Mouse (Mus musculus) ES-Bruce4 (cell line): ENCODE measurements at regions not wholly inside any gene's neighbourhood (a gene's known extent, or its start where the extent isn't known, plus 50 kb on each side); places are given as distances from the start of the nearest gene placed in this dataset.

ENCODE experiments used
- CTCF ChIP-seq: IDR thresholded peaks from one replicate; pipeline ENCODE4 v1.8.1; 2011; ENCODE audit warnings: low read depth, low read length
- EP300 ChIP-seq: IDR thresholded peaks from 2 replicates; pipeline ENCODE4 v1.6.1; 2011; ENCODE audit warnings: low read depth, low read length; ENCODE audit not compliant: insufficient read depth
- POLR2A ChIP-seq: IDR thresholded peaks from one replicate; pipeline ENCODE4 v1.8.1; 2011; ENCODE audit warnings: low read length; ENCODE audit not compliant: insufficient read depth

DNA sequence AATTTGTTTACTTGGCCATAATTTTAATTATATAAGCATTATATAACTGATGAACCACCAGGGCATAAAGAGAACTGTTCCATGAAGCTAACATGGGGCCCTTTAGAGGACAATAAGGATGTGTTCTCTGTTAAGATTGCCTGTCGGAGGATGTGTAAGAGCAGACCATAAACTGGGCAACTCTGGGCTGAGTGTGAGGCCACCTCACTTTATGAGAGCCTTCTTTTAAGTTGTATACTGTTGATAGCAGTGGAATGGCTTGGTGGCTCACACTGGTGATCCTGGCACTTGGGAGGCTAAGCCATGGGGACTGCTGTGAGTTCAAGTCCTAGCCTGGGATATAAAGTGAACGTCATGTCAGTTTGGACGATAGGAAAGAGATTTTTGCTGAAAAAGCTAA, 227.3 kb upstream of the Krr1 start:
- TF ChIP-seq CTCF = no peak
- no peak for TF ChIP-seq POLR2A
- no peak for TF ChIP-seq EP300
